Mouse (Mus musculus): Measurements from ENCODE around the gene Abca6.

The Abca6 gene

DNA sequence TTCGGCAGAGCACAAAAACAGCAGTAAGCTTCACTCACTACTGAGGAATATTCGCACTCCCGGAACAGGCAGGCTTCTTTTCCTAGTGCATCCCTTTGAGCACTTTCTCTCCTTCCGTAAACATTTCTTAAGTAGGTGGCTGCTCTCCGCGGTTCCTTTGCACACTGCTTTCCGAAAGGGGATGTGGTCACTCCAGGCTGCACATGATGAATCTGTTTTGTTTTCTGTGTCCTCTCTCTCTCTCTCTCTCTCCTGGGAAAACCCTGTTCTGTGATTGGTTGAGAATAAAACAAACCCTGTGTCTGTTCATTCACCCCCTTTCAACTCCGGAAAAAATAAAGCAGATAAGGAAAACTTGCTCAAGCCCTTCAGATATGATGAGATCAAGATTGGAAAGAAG lies at the start of gene Abca6:
Gene Abca6, minus strand, starts transcription at position 243 of the 400 bp plus-strand sequence.
- DNase-seq (ENCODE audit: low read depth, low spot score), result no peak

GRCm38 (mm10) chr11:110297917-110298533 lies 46.4 kb upstream of the Abca6 start:
- no peak for DNase-seq (ENCODE audit: low read depth, low spot score)

DNA sequence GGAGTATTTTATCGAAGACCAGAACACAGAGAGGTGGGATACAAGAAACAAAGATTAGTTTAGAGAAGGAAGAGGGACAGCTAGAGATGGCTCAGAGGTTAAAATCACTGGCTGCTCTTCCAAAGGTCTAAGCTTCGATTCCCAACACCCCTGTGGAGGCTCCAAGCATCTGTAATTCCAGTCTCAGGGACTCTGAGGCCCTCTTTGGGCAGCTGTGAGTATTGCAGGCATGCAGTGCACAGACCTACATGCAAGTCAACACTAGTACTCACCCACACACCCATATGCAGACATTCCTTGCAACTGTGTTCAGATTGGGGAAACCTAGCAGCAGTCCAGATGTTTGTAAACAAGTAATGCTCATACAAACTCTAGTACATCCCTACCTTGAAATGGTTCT lies 39.0 kb upstream of the Abca6 start:
- DNase-seq (ENCODE audit: low read depth, low spot score), result no peak

DNA sequence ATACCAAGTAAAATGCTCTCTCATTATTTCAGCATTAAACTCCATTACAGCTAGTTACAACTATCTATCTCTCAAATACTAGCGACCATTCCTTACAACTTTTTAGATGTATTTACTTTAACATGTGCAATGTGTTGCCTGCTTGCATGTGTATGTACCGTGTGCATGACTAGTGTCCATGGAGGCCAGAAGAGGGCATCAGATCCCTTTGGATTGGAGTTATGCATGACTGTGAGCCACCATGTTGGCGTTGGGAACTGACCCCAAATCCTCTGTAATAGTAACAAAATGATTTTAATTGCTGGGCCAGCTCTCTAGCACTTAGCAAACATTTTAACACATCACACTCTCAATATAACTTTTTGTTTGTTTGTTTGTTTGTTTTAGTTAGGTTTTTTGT lies 36.8 kb upstream of the Abca6 start:
- DNase-seq (ENCODE audit: low read depth, low spot score), result no peak

GRCm38 (mm10) chr11:110287694-110288093 lies 36.1 kb upstream of the Abca6 start:
- no peak for DNase-seq (ENCODE audit: low read depth, low spot score)

DNA sequence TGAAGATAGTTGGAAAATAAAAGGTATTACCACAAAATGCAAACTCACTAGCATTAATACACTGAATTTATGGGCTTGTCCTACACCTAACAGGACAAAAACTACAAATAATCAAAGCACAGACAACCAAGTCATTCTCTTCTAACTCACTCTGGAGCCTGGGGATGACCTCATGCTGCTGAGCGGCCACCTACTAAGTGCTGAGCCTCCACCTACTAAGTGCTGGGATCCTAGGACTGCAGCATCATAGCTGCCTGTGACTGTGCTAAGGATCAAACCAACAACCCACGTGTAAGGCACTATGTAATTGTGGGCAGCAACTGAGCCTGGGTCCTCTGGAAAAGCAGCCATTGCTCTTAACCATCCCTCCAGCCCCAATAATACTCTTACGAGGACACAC lies 34.8 kb upstream of the Abca6 start:
- no peak for DNase-seq (ENCODE audit: low read depth, low spot score)

DNA sequence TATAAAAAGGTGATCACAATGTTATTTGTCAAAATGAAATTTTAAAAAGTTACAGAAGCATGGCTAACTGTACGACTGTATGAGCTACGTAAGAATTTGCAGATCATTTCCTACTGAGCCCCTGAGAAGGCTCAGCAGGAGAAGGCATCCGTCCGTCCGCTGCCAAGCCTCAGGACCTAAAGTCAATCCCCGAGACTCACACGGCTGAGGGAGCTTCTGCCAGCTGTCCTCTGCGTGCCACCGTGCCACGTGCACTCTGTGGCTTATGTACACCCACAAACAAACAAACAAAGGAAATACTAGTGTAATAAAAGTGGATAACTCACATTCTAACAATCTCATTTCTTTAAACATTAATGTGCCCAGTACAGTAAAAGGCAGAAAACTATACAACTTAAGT lies 33.3 kb upstream of the Abca6 start:
- DNase-seq (ENCODE audit: low read depth, low spot score), result no peak

DNA sequence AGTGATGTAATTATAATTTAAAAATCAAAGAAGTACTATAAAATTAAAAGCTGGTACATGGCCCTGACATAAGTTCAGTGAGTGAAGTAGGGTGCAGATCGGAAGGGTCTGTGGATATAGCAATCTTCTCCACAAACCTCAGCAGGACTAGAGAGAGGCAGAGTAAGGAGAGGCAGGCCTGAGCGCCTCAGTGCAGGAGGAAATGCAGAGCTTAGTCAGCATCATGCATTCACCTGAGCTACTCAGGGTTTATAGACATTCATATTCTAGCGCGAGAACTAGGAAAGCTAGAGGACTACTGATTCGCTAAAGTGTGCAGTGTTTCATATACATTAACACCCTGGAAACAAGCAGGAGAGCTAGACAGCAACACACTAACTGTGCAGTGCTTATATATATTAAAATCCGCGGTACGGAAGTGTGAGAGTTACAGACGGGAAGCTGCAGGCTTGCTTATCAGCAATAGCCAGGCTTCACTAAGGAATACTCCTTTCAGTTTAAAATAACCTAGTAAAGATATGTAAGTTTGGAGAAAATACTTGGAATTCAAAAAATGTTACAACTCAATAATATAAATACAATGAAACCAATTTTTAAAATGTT lies 32.7 kb upstream of the Abca6 start:
- no peak for DNase-seq (ENCODE audit: low read depth, low spot score)

GRCm38 (mm10) chr11:110274794-110275193 lies 23.2 kb upstream of the Abca6 start:
- DNase-seq (ENCODE audit: low read depth, low spot score), result no peak

DNA sequence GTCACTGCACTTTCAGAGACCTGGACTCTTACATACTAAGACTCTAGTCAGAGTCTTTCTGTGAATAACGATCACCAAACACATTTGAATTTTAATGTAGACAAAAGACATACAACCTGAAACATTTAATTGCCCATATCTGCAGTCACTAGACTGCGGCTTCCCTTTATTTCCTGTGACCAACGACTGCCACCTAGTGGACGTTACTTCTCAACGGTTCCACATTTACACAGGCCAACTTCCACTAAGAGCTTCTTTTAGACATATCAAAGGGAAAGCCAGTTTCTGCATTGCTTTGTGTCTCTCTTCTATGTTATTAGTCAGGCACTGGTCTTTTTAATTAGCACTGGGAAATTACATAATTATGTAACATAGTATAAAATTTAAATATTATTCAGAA lies 20.2 kb upstream of the Abca6 start:
- peak; percentile 56 for DNase-seq (ENCODE audit: low read depth, low spot score)

- peak; percentile 45 for DNase-seq (ENCODE audit: low read depth, low spot score)
Measured at GRCm38 (mm10) chr11:110268244-110268844, 16.8 kb upstream of the Abca6 start.

- DNase-seq (ENCODE audit: low read depth, low spot score), result no peak
Measured at GRCm38 (mm10) chr11:110267232-110267631, 15.7 kb upstream of the Abca6 start.

DNA sequence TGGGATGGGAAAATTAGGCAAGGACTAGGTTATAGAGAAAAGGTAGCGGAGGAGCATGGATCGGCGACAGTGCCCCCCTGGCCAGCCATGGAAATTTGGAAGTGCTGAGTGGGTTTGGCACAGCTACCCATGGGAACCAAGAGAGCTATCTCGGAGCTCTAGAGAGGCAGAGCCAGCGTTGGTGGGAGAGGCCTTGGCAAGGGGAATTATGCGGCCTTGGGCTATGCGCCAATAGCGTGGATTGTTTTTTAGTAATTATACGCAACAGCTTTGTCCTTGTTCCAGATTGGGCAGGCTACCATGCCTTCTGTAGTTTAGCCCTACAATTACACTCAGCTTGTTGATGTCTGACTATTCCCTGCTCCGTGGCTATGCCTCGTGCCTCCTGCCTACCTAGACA lies 15.2 kb upstream of the Abca6 start:
- DNase-seq (ENCODE audit: low read depth, low spot score), result peak; percentile 24

GRCm38 (mm10) chr11:110261867-110262266 lies 10.3 kb upstream of the Abca6 start:
- DNase-seq (ENCODE audit: low read depth, low spot score), result no peak

- DNase-seq (ENCODE audit: low read depth, low spot score), result no peak
Measured at GRCm38 (mm10) chr11:110257911-110258310, 6.3 kb upstream of the Abca6 start.

GRCm38 (mm10) chr11:110257061-110257460 lies 5.5 kb upstream of the Abca6 start:
- no peak for DNase-seq (ENCODE audit: low read depth, low spot score)

DNA sequence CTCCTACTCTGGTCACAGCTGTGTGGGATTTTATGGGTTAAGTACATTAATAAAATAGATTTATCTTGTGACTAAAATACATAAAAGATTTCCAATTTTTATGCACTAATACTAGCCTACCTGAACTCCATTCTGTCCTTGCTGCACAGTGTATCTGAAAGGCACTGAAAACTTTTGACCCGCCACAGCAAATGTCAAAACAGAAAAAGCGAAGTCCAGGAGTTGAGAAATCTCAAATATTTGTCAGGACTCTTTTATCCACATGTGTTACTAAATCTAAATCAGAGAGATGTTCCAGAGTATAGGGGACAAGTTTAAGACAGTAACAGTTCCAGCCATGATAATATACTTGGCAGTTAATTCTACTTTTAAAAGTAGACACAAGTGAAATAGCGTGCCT lies 680 bp upstream of the Abca6 start:
- no peak for DNase-seq (ENCODE audit: low read depth, low spot score)

- no peak for DNase-seq (ENCODE audit: low read depth, low spot score)
Measured at GRCm38 (mm10) chr11:110244730-110245129, 6.8 kb downstream of the Abca6 start.

GRCm38 (mm10) chr11:110237466-110237865 lies 14.1 kb downstream of the Abca6 start:
- DNase-seq (ENCODE audit: low read depth, low spot score), result no peak

DNA sequence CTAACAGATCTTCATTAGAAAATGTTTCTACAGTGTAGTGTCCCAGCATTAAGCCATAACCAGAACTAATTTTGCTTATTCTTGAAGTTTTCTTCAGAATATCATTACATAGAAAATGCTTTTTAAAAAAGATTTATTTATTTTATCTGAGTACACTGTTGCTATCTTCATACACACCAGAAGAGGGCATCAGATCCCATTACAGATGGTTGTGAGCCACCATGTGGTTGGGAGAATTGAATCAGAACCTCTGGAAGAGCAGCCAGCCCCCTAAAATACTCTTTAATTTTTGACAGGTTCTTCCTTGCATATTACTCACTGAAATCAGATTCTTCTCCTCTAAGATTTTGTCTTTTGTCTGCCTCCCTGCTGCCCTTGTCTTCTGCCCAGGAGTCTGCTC lies 18.6 kb downstream of the Abca6 start:
- DNase-seq (ENCODE audit: low read depth, low spot score), result no peak

DNA sequence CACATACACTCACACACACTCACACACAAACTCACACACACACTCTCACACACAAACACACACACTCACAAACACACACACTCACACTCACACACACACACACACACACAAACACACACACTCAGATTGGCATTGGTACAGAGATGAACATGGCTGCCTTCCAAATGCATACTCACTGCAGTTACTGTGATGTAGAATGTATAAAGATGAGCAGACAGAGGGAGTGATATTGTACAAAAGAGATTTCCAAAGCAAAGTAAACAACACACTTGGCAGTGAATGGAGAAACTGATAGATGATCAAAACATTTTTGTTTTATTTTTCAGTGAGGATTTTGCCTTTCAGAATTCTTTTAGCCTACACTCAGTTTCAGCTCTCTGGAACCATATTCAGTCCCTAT lies 34.5 kb downstream of the Abca6 start:
- DNase-seq (ENCODE audit: low read depth, low spot score), result peak; percentile 1

- no peak for DNase-seq (ENCODE audit: low read depth, low spot score)
Measured at GRCm38 (mm10) chr11:110203930-110204329, 47.6 kb downstream of the Abca6 start.

DNA sequence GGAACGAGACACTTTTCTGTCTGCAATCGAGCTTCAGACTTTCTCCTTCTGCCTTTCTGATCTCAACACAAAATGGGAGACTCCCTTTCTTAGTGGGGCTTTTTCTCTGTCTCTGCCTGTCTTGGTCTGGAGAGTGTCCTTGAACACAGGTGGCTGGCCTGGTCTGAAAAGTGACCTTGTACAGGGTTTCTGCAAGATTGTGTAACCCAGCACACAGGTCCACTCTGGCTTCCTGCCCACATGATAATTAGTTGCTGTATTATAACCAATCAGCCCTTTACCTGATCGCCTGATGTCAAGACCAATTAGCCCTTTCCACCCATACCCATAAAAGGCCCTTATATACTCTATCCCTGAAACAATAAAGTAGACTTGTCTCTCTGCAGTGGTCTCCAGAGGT lies 52.7 kb downstream of the Abca6 start:
- no peak for DNase-seq (ENCODE audit: low read depth, low spot score)
